28 mouse cellular contexts compared by ENCODE assay signal in genomic region chr3:121892675-121893074, GRCm38 (mm10). TPM values are rescaled to one million over a fixed set of nuclear protein-coding genes. Genes with fewer than 3 reads are reported as not detected.
DNase-seq lines count a peak whose midpoint lies in the region; ATAC-seq and TF ChIP-seq lines count a peak whose summit lies in the region.
"Had no signal": no experiment of that assay in that cellular context is flagged by ENCODE, and none has a peak within 500 bp of the region (broad histone marks: within the 10 kb centered on the region; RNA-seq: fewer than 3 reads in every experiment).

No protein-coding gene starts in this region.

- H3K4me3 ChIP-seq in heart, embryonic 10.5 days, result no peak overlapping the region
- no peak overlapping the region for H3K4me3 ChIP-seq in kidney, embryonic 15.5 days (replicated peaks)
- H3K4me3 ChIP-seq in kidney, adult 2 months (ENCODE audit: insufficient read depth, low read depth, low read length), result no peak overlapping the region
- no peak overlapping the region for H3K4me3 ChIP-seq in kidney, postnatal 0 days (replicated peaks; ENCODE audit: low read depth, low read length)
- H3K4me3 ChIP-seq: embryonic facial prominence, embryonic 13.5 days; embryonic facial prominence, embryonic 15.5 days; erythroblast, embryonic 14.5 days; forebrain, embryonic 10.5 days; forebrain, embryonic 12.5 days had no signal

- no peak overlapping the region for H3K9ac ChIP-seq in kidney, embryonic 15.5 days
- H3K9ac ChIP-seq in kidney, postnatal 0 days (ENCODE audit: low read depth, low read length), result no peak overlapping the region
- H3K9ac ChIP-seq: embryonic facial prominence, embryonic 13.5 days; embryonic facial prominence, embryonic 15.5 days; forebrain, embryonic 12.5 days had no signal

- peak; percentile 61 for ATAC-seq in kidney, embryonic 15.5 days (replicated peaks; ENCODE audit: low FRiP score)
- peak; percentile 75 for ATAC-seq in kidney, postnatal 0 days (replicated peaks; ENCODE audit: low FRiP score, low read depth)
- ATAC-seq in activated CD4-positive, CD25-positive, alpha-beta regulatory T cell, adult 4 months, result no peak
- ATAC-seq: CD4-positive, CD25-positive, alpha-beta regulatory T cell, adult 4 months; forebrain, embryonic 14.5 days; forebrain, embryonic 16.5 days had no signal

- WGBS in heart, embryonic 10.5 days, result 81% methylated on average over 3 of the region's 3 CpGs
- 52% methylated on average over 3 of the region's 3 CpGs for WGBS in kidney, embryonic 15.5 days
- 77% methylated on average over 3 of the region's 3 CpGs for WGBS in kidney, adult 2 months
- 55% methylated on average over 3 of the region's 3 CpGs for WGBS in kidney, postnatal 0 days

- no peaks in the 10 kb centered on the region for H3K9me3 ChIP-seq in heart, embryonic 10.5 days
- no peaks in the 10 kb centered on the region for H3K9me3 ChIP-seq in kidney, embryonic 15.5 days (replicated peaks)
- no peaks in the 10 kb centered on the region for H3K9me3 ChIP-seq in kidney, postnatal 0 days (replicated peaks; ENCODE audit: low read length)
- H3K9me3 ChIP-seq: embryonic facial prominence, embryonic 13.5 days; embryonic facial prominence, embryonic 15.5 days; forebrain, embryonic 10.5 days; forebrain, embryonic 12.5 days; G1E had no signal

- no peak overlapping the region for H3K4me2 ChIP-seq in kidney, embryonic 15.5 days
- no peak overlapping the region for H3K4me2 ChIP-seq in kidney, postnatal 0 days (ENCODE audit: low read length)
- H3K4me2 ChIP-seq: embryonic facial prominence, embryonic 13.5 days; embryonic facial prominence, embryonic 15.5 days; forebrain, embryonic 12.5 days had no signal

- peaks cover 48% of the 10 kb centered on the region for H3K4me1 ChIP-seq in heart, embryonic 10.5 days
- peaks cover 19% of the 10 kb centered on the region for H3K4me1 ChIP-seq in kidney, embryonic 15.5 days
- no peaks in the 10 kb centered on the region for H3K4me1 ChIP-seq in kidney, adult 2 months (ENCODE audit: control insufficient read depth, insufficient read depth, low read length)
- H3K4me1 ChIP-seq in kidney, postnatal 0 days (replicated peaks; ENCODE audit: insufficient read depth, low read length), result peaks cover 10% of the 10 kb centered on the region
- H3K4me1 ChIP-seq: embryonic facial prominence, embryonic 15.5 days had no signal

- H3K27me3 ChIP-seq in heart, embryonic 10.5 days (ENCODE audit: insufficient read depth, poor library complexity, severe bottlenecking), result no peaks in the 10 kb centered on the region
- H3K27me3 ChIP-seq in kidney, embryonic 15.5 days, result no peaks in the 10 kb centered on the region
- no peaks in the 10 kb centered on the region for H3K27me3 ChIP-seq in kidney, adult 2 months (replicated peaks; ENCODE audit: control insufficient read depth, insufficient read depth, low read length)
- H3K27me3 ChIP-seq in kidney, postnatal 0 days (ENCODE audit: insufficient read depth, low read length), result no peaks in the 10 kb centered on the region
- H3K27me3 ChIP-seq: CH12.LX had no signal

- peak overlapping the region; percentile 87; the same call in 1 of the 2 replicates for H3K27ac ChIP-seq in heart, embryonic 10.5 days
- no peak overlapping the region for H3K27ac ChIP-seq in kidney, embryonic 15.5 days
- no peak overlapping the region for H3K27ac ChIP-seq in kidney, adult 2 months (ENCODE audit: insufficient read depth, low read depth, low read length)
- H3K27ac ChIP-seq in kidney, postnatal 0 days, result no peak overlapping the region
- H3K27ac ChIP-seq: embryonic facial prominence, embryonic 13.5 days; embryonic facial prominence, embryonic 15.5 days; forebrain, embryonic 10.5 days; forebrain, embryonic 12.5 days had no signal

- DNase-seq in heart, embryonic 10.5 days (ENCODE audit: low spot score), result no peak
- no peak for DNase-seq in heart, adult 18-20 months
- no peak for DNase-seq in kidney, adult 2 months
- DNase-seq in kidney, postnatal 0 days (ENCODE audit: low spot score), result peak; percentile 58
- DNase-seq in kidney, adult 11 months, result no peak
- DNase-seq: adrenal gland, adult 8-10 months; adrenal gland, postnatal 14 days; adrenal gland, postnatal 36 days; B cell, adult 2 months; cerebellum, adult 11 months; cerebellum, adult 18-20 months; cerebellum, adult 8-10 months; cerebellum, adult 9-11 months; cerebellum, postnatal 14 days; cerebellum, postnatal 36 days; embryo, embryonic 11 days had no signal

- H3K36me3 ChIP-seq in heart, embryonic 10.5 days, result no peaks in the 10 kb centered on the region
- H3K36me3 ChIP-seq in kidney, embryonic 15.5 days, result no peaks in the 10 kb centered on the region
- H3K36me3 ChIP-seq in kidney, adult 2 months (ENCODE audit: control insufficient read depth, insufficient read depth, low read length), result no peaks in the 10 kb centered on the region
- H3K36me3 ChIP-seq in kidney, postnatal 0 days (ENCODE audit: insufficient read depth, low read length), result no peaks in the 10 kb centered on the region
- H3K36me3 ChIP-seq: embryonic facial prominence, embryonic 13.5 days; embryonic facial prominence, embryonic 15.5 days; forebrain, embryonic 10.5 days; forebrain, embryonic 12.5 days; G1E had no signal

- no peak for TF ChIP-seq CTCF in kidney, adult 2 months (conservative IDR thresholded peaks at IDR 0.05; ENCODE audit: insufficient read depth, insufficient read length, low read depth, low read length)
- TF ChIP-seq CTCF in kidney, postnatal 0 days (IDR thresholded peaks at IDR 0.05; ENCODE audit: low read depth), result no peak

- TF ChIP-seq POLR2A in kidney, adult 2 months (IDR thresholded peaks at IDR 0.05; ENCODE audit: low read depth, low read length), result no peak

RNA-seq across cellular contexts. Expression of gene Arhgap29, which starts 59.7 kb away (rescaled TPM):
- 68.3 and 92.7 TPM in 2 replicates for polyA plus RNA-seq in heart, embryonic 10.5 days (2016; fragmentation: Nextera tagmentation; extraction: Ambion mirVana)
- total RNA-seq in heart, adult 18-20 months (2021), result 10 to 100 TPM; 34.8 to 41.2 TPM
- 43.3 and 47.9 TPM in 2 replicates for polyA plus RNA-seq in kidney, embryonic 15.5 days (2015; fragmentation: Nextera tagmentation; extraction: Ambion mirVana)
- polyA plus RNA-seq in kidney, adult 2 months (2012; rRNA removed), result 28.4 and 31.7 TPM in 2 replicates
- 36.2 and 38.5 TPM in 2 replicates for polyA plus RNA-seq in kidney, postnatal 0 days (2015; fragmentation: Nextera tagmentation; extraction: Ambion mirVana)
- under 1 TPM; 0.28 to 0.69 TPM for polyA plus RNA-seq in activated CD4-positive, CD25-positive, alpha-beta regulatory T cell, adult 4 months (2017; shearing (Covaris generic))
- polyA plus RNA-seq: erythroblast, embryonic 14.5 days had no signal

Comparison
In these comparisons a context has a peak if more than half of its experiments do, and no peak if none do; other contexts are left out.
1. RNA of gene Arhgap29, which starts 59.7 kb away (polyA plus RNA-seq): 68.3 to 92.7 TPM in heart, embryonic 10.5 days, 43.3 to 47.9 TPM in kidney, embryonic 15.5 days, 36.2 to 38.5 TPM in kidney, postnatal 0 days and 28.4 to 31.7 TPM in kidney, adult 2 months; 0.28 to 0.69 TPM in activated CD4-positive, CD25-positive, alpha-beta regulatory T cell, adult 4 months; every median in the first group is over 10 times any median in the second.